Mouse (Mus musculus) liver, postnatal 0 days (tissue): ENCODE measurements around the gene Tmem104.

Source experiments
- CTCF ChIP-seq: sonication (generic); IDR thresholded peaks from 2 replicates; pipeline ENCODE4 v1.5.1; 2016; ENCODE audit warnings: antibody characterized with exemption, low read depth
- EP300 ChIP-seq: IDR thresholded peaks from 2 replicates; pipeline ENCODE4 v1.6.1; 2016; ENCODE audit warnings: antibody characterized with exemption, low read depth, mild to moderate bottlenecking

- TF ChIP-seq CTCF = no peak
- no peak for TF ChIP-seq EP300
Observed at GRCm38 (mm10) chr11:115194693-115195092, 7.4 kb downstream of the Tmem104 start.
